Mouse (Mus musculus) monocyte, adult 2 months (primary cell): Measurements from ENCODE around the gene Myo1c.
A peak's percentile ranks its signal among the peaks of the same experiment; 100 is the strongest.

Source experiments
- DNase-seq, 2 experiments: peaks; one replicate each; pipeline ENCODE4 v3.0.0; 2022; ENCODE audit warnings: low spot score in 2 of 2, low read depth in 1 of 2

The Myo1c gene

DNA sequence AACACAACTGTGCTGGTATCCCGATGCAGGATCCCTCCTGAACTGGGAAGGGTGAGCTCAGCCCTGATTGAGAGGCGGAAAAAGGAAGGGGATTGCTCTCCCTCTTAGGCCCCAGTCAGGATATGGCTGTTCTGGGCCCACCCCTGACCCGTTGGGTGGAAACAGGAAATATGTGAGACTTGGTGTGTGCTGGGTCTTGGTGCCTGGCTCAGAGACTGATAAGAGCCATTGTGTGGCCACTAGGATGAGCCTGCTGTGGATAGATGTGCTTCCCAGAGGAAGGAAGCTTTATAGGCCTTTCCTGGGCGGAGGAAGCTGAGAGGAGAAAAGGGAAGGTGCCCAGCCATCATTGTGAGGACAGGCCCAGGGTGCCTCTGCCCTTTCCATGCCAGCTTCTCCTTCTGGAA, 1.1 kb upstream of the Myo1c start:
- no peak for DNase-seq

DNA sequence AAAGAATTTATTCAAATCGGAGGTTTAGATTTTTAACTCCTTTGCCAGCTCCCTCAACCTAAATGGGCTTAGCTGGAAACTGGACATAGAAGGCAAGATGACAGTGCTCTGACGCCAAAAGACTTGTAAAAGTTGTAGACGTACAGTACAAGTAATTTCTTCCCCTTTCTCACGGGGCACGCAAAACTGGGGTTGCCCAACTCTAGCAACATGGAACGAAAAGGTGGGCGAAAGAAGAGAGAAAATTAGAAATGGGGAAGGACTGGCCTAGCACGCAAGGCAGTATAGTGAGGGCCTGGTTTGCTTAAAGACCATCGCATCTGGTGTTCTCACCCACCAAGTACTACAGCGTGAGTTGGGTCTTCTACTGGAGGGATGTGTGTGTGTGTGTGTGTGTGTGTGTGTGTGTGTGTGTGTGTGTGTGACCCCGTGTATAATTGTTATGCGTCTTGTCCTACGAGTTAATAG, 688 bp downstream of the Myo1c start:
- DNase-seq = peak; percentile 27 to 61

GRCm38 (mm10) chr11:75651426-75652221, 1.3 kb downstream of the Myo1c start:
- DNase-seq = peak; percentile 35 to 74

GRCm38 (mm10) chr11:75652222-75652941, 2.1 kb downstream of the Myo1c start:
- DNase-seq = no peak

GRCm38 (mm10) chr11:75652942-75653684, 2.8 kb downstream of the Myo1c start:
- DNase-seq = peak in 1 of 2 experiments; percentile 40

- peak; percentile 80 to 90 for DNase-seq
Observed at GRCm38 (mm10) chr11:75653781-75654470, 3.6 kb downstream of the Myo1c start.

GRCm38 (mm10) chr11:75654471-75655390, 4.4 kb downstream of the Myo1c start:
- peak in 1 of 2 experiments; percentile 40 for DNase-seq

GRCm38 (mm10) chr11:75655621-75656545, 5.6 kb downstream of the Myo1c start:
- peak in 1 of 2 experiments; percentile 61 for DNase-seq

- DNase-seq = no peak
Observed at GRCm38 (mm10) chr11:75656621-75657590, 6.6 kb downstream of the Myo1c start.

DNA sequence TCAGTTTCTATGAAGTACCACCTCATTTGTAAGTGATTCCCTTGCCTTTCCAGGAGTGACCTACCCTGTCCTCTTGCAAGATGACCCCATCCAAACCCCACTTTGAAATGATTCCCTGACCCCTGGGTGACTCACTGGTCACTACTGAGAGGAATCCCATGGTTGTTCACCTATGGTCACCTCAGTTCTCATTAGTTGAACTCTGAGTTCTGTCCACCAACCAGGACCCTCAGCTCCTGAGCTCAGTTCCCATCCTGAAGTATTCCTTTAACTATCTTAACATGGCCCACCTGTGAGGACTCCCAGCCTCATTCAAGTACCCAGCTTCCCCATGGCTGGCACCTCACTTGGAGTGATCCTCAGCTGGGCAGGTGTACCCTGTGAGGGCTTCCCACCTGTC, 7.5 kb downstream of the Myo1c start:
- no peak for DNase-seq

DNA sequence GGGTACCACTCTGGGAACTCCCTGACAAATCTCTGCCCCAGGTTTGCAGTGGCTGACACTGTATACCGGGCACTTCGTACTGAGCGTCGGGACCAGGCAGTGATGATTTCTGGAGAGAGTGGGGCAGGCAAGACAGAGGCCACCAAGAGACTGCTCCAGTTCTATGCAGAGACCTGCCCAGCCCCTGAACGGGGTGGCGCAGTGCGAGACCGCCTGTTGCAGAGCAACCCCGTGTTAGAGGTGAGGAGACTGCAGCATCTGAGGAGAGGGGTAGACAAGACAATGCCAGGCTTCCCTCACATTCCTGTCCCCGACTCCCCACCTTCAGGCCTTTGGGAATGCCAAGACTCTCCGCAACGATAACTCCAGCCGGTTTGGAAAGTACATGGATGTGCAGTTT, 8.0 kb downstream of the Myo1c start:
- DNase-seq = no peak

GRCm38 (mm10) chr11:75658996-75659750, 8.9 kb downstream of the Myo1c start:
- no peak for DNase-seq

DNA sequence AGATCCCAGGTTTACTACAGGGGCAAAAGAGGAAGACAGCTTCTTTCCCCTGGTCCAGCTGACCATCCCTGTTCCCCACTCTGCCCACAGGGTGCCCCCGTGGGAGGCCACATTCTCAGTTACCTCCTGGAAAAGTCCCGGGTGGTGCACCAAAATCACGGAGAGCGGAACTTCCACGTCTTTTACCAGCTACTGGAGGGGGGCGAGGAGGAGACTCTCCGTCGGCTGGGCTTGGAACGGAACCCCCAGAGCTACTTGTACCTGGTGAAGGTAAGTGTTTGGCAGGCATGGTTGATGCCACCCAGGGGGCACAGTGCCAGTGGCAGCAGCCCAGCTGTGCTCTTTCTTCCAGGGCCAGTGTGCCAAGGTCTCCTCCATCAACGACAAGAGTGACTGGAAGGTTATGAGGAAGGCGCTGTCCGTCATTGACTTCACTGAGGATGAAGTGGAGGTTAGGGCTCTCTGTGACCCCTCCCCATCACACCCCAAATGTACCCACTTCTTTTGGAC, 9.8 kb downstream of the Myo1c start:
- DNase-seq = no peak

DNA sequence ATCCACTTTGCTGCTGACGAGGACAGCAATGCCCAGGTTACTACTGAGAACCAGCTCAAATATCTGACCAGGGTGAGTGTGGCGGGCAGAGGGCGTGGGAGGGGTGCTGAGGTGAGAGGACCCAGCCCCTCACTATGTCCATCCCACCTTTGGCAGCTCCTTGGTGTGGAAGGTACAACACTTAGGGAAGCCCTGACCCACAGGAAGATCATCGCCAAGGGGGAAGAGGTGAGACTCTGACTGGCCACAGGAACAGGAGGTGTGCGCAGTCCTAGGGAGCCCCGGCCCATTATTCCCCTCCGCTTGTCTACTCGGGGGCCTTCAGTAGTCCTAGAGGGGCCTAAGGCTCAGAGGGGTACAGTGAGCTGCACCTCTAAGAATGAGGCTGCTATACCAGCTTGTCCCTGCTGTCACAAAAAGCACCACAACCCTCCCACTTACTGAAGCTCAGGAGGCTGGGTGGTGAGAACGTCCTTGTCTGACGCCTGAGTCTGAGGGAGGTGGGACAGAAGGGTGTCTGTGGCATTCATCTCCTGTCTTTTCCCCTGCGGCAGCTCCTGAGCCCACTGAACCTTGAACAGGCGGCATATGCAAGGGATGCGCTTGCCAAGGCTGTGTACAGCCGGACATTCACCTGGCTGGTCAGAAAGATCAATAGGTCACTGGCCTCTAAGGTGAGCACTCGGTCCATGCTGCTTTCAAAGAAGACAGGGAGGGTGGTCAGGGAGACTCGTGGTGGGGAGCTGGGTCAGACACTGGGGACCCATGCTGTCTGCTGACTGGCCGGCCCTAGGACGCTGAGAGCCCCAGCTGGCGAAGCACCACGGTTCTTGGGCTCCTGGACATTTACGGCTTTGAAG, 10.9 kb downstream of the Myo1c start:
- DNase-seq = no peak

DNA sequence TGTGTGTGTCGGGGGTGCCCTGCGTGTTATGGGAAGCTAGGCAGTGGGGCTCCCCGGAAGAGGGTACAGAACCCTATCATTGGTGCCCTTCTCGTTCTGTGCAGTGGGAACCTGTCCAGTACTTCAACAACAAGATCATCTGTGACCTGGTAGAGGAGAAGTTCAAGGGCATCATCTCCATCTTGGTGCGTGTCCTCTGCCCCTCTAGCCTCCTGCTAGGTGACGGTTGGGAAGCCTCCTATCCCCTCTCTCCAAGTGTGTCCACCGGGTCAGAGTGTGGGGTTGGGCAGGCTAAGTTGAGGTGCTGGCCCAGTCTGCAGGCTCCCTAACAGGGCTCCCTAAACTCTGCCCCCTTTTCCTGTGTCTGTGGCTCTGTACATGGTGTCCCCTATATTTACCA, 11.8 kb downstream of the Myo1c start:
- DNase-seq = no peak

DNA sequence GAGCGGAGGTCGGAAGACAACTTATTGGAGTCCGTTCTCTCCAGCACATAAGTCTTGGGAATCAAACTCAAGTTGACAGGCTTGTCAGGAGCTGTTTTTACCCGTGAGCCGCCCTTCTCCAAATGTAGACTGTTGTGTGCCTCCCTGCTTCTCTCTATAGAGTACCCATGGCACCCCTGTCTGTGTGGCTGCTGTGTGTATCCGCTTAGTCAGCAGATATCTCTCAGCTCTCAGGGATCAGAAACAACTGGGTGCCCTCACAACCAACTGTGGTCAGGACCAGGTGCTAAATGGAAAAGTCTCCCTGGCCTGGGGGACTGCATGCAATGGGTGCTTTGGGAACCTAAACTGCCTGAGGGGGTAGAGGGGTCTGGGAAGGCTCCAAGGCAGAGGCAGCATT, 16.0 kb downstream of the Myo1c start:
- no peak for DNase-seq
